Mouse (Mus musculus) brain, embryonic 14.5 days (tissue): ENCODE measurements around the gene Gm9945.

Experiments
- CTCF ChIP-seq: fragments of 200-500 bp; IDR thresholded peaks from 2 replicates; pipeline ENCODE4 v1.5.1; 2012; ENCODE audit warnings: inconsistent platforms, mild to moderate bottlenecking, moderate library complexity, borderline replicate concordance; ENCODE audit not compliant: insufficient read depth, insufficient read length; ENCODE audit errors: extremely low read depth
- POLR2A ChIP-seq: fragments of 200-500 bp; IDR thresholded peaks from 2 replicates; pipeline ENCODE4 v1.6.1; 2012; ENCODE audit warnings: mild to moderate bottlenecking, inconsistent platforms, borderline replicate concordance; ENCODE audit not compliant: poor library complexity, insufficient read depth, insufficient read length, severe bottlenecking; ENCODE audit errors: extremely low read depth

GRCm38 (mm10) chr11:53433057-53433456 is 46.9 kb upstream of the Gm9945 start:
- TF ChIP-seq CTCF (no peak), POLR2A (no peak)
